Mouse (Mus musculus): ENCODE results near the gene Ccdc146.

Gene Ccdc146

GRCm38 (mm10) chr5:21424614-21425602, at the start of gene Ccdc146, which contains the start of gene Fam185a:
TSS of gene Ccdc146 (minus strand) at chr5:21424677.
TSS of gene Fam185a (plus strand) at chr5:21424958.
- peak; percentile 96 to 97 for DNase-seq (ENCODE audit: low spot score in 2 of 2)

GRCm38 (mm10) chr5:21468100-21468499, 43.6 kb upstream of the Ccdc146 start:
- no peak for DNase-seq (ENCODE audit: low spot score in 2 of 2)

GRCm38 (mm10) chr5:21467387-21467786, 42.9 kb upstream of the Ccdc146 start:
- no peak for DNase-seq (ENCODE audit: low spot score in 2 of 2)

GRCm38 (mm10) chr5:21440833-21441530, 16.5 kb upstream of the Ccdc146 start:
- DNase-seq (ENCODE audit: low spot score in 2 of 2) = no peak

GRCm38 (mm10) chr5:21439446-21440110, 15.1 kb upstream of the Ccdc146 start:
- DNase-seq (ENCODE audit: low spot score in 2 of 2) = no peak

GRCm38 (mm10) chr5:21438428-21438827, 14.0 kb upstream of the Ccdc146 start:
- no peak for DNase-seq (ENCODE audit: low spot score in 2 of 2)

GRCm38 (mm10) chr5:21436471-21436975, 12.0 kb upstream of the Ccdc146 start:
- DNase-seq (ENCODE audit: low spot score in 2 of 2) = no peak

GRCm38 (mm10) chr5:21434148-21434929, 9.9 kb upstream of the Ccdc146 start:
- DNase-seq (ENCODE audit: low spot score in 2 of 2) = peak in 1 of 2 experiments; percentile 45

GRCm38 (mm10) chr5:21426666-21427065, 2.2 kb upstream of the Ccdc146 start:
- DNase-seq (ENCODE audit: low spot score in 2 of 2) = no peak

GRCm38 (mm10) chr5:21420609-21421008, 3.9 kb downstream of the Ccdc146 start:
- DNase-seq (ENCODE audit: low spot score in 2 of 2) = peak in 1 of 2 experiments; percentile 11

- no peak for DNase-seq (ENCODE audit: low spot score in 2 of 2)
Measured at GRCm38 (mm10) chr5:21418613-21419012, 5.9 kb downstream of the Ccdc146 start.

GRCm38 (mm10) chr5:21414116-21414820, 10.2 kb downstream of the Ccdc146 start:
- DNase-seq (ENCODE audit: low spot score in 2 of 2) = no peak

GRCm38 (mm10) chr5:21413322-21413721, 11.2 kb downstream of the Ccdc146 start:
- DNase-seq (ENCODE audit: low spot score in 2 of 2) = no peak

- no peak for DNase-seq (ENCODE audit: low spot score in 2 of 2)
Measured at GRCm38 (mm10) chr5:21412056-21412455, 12.4 kb downstream of the Ccdc146 start.

- DNase-seq (ENCODE audit: low spot score in 2 of 2) = peak in 1 of 2 experiments; percentile 12
Measured at GRCm38 (mm10) chr5:21411261-21411666, 13.2 kb downstream of the Ccdc146 start.

- no peak for DNase-seq (ENCODE audit: low spot score in 2 of 2)
Measured at GRCm38 (mm10) chr5:21395205-21395840, 29.2 kb downstream of the Ccdc146 start.

- DNase-seq (ENCODE audit: low spot score in 2 of 2) = no peak
Measured at GRCm38 (mm10) chr5:21394562-21394961, 29.9 kb downstream of the Ccdc146 start.

- no peak for DNase-seq (ENCODE audit: low spot score in 2 of 2)
Measured at GRCm38 (mm10) chr5:21391616-21392384, 32.7 kb downstream of the Ccdc146 start.

GRCm38 (mm10) chr5:21388855-21389254, 35.6 kb downstream of the Ccdc146 start:
- no peak for DNase-seq (ENCODE audit: low spot score in 2 of 2)
